Mouse (Mus musculus): Measurements from ENCODE around the gene Etv6.
A peak's percentile ranks its signal among the peaks of the same experiment; 100 is the strongest.

Etv6 gene

GRCm38 (mm10) chr6:134140718-134141615, 105.5 kb downstream of the Etv6 start:
- no peak for DNase-seq (ENCODE audit: low read depth, low spot score)

- no peak for DNase-seq (ENCODE audit: low read depth, low spot score)
Measured at GRCm38 (mm10) chr6:134141616-134142165, 106.2 kb downstream of the Etv6 start.

- DNase-seq (ENCODE audit: low read depth, low spot score): no peak
Measured at GRCm38 (mm10) chr6:134142700-134143099, 107.2 kb downstream of the Etv6 start.

DNA sequence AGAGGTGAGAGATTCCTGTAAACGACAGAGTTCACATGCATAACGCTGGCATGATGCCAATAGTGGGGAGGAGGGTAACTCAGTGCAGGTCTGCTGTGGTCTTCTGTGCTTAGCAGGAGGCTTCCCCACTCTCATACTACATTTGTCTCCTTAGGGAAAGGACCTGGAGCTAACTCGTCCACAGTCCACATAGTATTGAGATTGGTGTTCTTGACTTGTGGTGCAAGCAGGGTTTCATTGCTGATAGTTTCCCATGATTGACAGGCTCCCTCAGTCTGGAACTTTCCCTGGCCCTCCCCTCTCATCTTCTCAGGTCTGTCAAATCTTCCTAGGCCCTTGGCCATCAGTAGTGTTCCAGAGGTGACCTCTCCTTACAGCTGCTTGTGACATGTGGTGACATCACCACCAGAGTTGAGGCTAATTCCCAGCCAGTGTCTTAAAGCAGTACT, 108.2 kb downstream of the Etv6 start:
- no peak for DNase-seq (ENCODE audit: low read depth, low spot score)

DNA sequence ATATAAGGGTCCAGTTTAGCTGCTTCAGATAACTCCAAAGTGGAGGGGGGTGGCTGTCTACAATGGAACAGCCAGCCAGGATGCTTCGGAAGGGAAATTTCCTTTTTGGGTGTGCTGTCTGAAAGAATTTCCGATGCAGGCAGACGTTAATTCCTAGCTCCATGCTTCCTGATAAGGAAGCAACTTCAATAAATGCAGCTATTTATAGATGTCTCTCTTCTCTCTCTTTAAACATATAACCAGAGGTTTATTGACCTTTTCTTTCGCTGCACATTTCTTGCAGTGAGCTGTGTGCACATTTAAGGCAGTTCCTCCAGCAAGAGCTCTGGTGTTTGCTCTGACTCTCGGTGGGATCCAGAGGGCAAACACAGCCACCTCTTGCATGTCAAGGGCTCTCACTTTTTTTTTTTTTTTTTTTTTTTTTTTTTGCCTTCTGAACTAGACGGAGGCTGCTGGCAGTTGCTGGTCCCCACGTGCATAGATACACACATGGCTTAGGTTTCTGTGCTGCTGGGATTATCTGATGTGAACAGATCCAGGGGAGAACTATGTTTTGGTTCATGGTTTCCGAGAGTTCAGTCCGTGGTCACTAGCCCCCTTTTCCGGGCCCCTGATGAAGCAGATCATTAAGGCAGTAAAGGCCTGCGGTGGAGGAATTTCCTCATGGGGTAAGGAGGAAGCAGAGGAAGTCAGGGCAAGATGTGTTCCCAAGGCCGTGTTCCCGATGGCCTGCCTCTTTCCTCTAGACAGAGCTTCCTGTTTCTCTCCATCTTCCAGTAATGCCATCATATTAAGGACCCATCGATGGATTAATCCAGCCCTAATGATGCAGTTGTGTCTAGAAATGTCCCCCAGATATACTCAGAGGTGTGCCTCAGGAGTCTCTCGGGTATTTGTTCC, 109.0 kb downstream of the Etv6 start:
- no peak for DNase-seq (ENCODE audit: low read depth, low spot score)

DNA sequence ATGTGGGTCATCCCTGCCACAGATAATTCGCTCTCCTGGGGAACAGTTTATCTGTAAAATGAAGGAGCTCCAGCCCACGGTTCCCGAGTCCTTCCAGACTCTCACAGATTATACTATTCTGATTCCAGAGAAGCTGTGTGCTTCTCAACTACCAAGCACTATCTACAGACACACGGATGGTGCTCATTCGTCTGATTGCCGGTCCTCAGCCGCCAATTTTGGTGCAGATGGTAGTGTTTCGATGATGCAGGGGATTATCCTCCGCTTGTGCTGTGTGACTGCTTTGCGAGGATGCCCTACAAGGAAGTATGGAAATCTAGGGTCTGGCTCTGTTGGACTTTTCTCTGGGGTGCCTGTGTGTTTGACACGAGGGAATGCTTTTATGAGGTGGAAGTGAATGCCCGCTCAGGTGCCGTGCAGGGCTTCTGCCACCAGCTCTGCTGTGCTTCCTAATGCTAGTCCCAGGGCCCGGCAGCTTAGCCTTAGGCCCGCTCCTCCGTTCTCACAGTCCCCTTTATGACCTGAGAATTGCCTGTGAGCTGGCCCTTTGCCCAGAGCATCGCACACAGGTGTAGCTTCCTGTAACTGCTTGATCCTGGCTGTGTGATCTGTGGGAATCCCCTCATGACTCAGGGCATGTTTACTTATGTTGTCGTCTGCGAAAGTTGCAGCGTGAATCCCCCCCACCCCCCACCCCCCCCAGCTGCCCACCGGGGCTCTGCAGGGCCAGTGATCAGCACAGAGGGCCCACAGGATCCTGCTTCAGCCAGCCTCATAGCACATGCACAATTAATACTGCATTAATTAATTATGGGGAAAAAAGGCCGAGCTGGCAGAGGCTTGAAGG, 112.3 kb downstream of the Etv6 start:
- no peak for DNase-seq (ENCODE audit: low read depth, low spot score)

DNA sequence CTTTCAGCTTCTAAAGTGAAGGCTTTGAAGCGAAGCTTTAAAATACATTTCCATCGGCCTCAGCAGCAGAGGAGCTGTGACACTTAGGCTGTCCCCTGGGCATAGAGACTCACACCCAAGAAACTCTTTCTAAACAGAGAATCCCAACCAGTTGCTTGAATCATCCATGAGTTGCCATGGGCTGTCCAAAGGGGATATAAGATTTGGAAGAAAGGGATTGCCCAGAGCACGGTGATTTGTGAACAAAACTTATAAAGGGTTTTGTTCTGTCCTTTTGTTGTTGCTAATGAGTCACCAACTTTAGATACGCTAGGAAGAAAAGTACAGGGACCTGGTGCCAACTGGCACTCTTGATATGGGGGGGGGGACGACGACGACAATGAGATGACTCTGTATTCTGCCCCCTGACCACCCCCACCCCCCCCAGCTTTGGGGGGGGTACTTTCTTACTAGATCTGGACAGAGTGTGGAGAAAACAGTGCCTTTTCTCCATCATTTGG, 113.0 kb downstream of the Etv6 start:
- no peak for DNase-seq (ENCODE audit: low read depth, low spot score)

DNA sequence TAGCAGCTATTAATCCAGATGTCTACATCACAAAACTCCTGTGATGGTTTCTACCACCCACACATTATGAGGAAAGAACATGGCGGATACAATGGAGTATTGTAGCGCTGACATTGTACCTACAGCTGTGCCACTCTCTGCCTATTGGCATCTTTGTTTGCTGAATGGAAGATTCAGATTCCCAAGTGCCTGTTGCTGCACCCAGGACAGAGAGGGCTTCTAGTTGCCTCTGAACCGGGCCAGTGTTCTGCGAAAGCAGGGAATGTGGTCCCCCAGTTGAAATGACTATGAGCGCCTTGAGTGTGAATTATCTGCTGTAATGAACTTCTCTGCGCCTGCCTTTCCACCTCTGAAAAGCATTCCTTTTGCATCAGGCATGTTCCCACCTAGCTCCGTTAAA, 114.1 kb downstream of the Etv6 start:
- no peak for DNase-seq (ENCODE audit: low read depth, low spot score)

DNA sequence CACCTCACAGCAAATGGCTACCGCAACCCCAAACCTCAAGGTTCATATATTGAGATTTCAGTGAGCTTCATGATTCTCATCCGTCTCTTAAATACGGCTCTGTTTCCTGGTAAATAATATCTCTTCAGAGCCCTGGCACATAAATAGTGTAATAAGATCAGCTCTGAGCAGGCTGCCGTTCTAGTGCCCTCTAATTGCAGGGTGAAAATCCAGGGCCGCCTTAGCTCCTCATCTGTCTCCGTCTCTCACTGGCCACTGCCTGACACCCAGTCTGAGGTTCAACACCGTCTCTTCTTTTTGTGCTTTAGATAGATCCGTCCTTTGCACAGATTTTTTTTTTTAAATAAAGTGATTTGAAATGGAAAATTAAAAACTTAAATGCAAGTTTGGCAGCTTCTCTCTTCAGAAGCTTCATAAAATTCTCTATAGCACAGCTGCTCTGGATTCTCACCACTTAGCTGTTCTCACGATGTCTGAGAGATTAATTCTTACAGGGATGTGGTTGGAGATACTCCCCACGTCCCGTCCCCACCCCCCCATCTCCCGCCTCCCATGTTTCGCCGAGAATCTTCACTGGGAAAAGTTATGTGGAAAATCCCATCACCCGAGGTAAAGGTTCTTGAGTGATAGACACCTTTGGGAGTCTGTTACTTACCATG, 115.7 kb downstream of the Etv6 start:
- DNase-seq (ENCODE audit: low read depth, low spot score): no peak

GRCm38 (mm10) chr6:134151853-134152505, 116.5 kb downstream of the Etv6 start:
- no peak for DNase-seq (ENCODE audit: low read depth, low spot score)

DNA sequence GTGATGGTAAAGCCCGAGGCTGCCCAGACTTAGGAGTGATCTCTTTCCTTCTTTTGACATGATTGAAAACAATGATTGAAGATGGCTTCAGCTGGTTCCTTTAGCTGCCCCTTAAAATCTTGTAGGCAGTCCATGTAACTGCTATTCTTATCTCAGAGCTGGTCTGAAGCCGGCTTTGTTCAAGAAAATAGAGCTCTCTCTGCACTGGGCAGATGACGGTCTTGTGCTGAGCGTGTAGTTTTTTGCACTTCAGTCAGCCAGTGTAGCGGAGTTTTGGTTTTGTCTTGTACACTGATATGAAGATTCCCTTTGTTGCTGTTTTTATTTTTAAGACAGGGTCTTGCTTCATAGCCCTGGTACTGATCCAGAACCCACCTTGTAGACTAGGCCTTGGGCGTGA, 117.0 kb downstream of the Etv6 start:
- DNase-seq (ENCODE audit: low read depth, low spot score): no peak

GRCm38 (mm10) chr6:134154746-134155145, 119.2 kb downstream of the Etv6 start:
- no peak for DNase-seq (ENCODE audit: low read depth, low spot score)

GRCm38 (mm10) chr6:134155900-134156623, 120.6 kb downstream of the Etv6 start:
- DNase-seq (ENCODE audit: low read depth, low spot score): no peak

GRCm38 (mm10) chr6:134157533-134158115, 122.1 kb downstream of the Etv6 start:
- peak; percentile 19 for DNase-seq (ENCODE audit: low read depth, low spot score)

- DNase-seq (ENCODE audit: low read depth, low spot score): no peak
Measured at GRCm38 (mm10) chr6:134158201-134158600, 122.7 kb downstream of the Etv6 start.

DNA sequence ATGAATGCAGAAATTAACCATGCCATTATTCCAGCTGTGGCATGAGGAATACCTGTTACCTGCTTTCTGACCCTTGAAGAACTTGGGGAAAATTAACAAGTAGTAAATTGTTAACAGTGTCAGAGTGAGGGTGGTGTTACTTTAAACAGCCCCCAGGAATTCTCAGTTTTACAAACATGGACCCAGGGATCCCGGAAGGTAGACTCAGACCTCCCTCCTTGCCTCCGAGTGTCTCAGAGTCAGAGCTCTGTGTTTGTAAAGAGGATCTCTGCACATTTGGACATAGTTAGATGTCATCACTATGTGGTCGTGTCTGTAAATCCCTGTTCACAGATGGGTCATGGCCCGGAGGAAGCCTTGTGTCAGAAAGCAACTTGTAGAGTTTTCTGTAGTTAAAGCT, 124.2 kb downstream of the Etv6 start:
- no peak for DNase-seq (ENCODE audit: low read depth, low spot score)

DNA sequence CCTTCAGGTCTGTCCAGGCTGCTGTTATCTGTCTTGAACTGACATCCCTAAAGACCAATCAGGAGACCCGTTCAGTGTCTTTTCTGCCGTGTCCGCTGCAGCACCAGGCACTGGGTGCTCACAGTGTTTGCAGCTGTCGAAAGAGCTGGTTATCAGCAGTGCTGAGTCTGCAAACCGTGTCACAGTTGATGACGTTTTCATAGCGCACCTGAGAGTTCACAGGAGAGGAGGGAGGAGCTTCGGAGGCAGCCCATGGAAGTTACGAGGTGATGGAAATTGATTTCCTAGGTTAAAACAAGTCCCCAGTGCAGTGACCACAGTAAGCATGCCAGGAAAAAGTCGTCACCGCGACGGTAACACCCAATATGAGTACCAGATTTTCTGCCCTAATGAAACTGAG, 125.5 kb downstream of the Etv6 start:
- peak; percentile 39 for DNase-seq (ENCODE audit: low read depth, low spot score)

DNA sequence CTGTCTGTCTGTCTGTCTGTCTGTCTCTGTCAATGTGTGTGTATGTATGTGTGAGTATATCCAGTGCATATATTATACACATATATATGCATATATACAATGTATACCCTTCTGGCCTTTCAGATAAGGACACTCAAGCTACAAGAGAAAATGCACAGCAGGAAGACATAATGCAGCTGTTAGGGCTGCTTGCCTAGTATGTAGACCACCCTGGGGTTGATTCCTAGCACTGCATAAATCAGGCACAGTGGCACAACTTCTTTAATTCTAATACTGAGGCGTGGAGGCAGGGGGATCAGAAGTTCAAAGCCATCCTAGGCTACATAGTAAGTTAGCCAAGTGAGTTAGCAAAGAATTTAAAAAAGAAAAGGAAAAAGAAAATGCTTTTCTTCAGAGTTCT, 127.8 kb downstream of the Etv6 start:
- no peak for DNase-seq (ENCODE audit: low read depth, low spot score)

GRCm38 (mm10) chr6:134164356-134164755, 128.9 kb downstream of the Etv6 start:
- DNase-seq (ENCODE audit: low read depth, low spot score): no peak
